Mouse (Mus musculus): ENCODE measurements at regions not wholly inside any gene's neighbourhood (a gene's known extent, or its start where the extent isn't known, plus 50 kb on each side); places are given as distances from the start of the nearest gene placed in this dataset.

- no peak for TF ChIP-seq CTCF (IDR thresholded peaks at IDR 0.05; ENCODE audit: low read depth)
- TF ChIP-seq EP300 (optimal IDR thresholded peaks at IDR 0.05), result no peak
Measured at GRCm38 (mm10) chr1:157022456-157023435, 83.3 kb upstream of the Ralgps2 start.

Data from stomach, postnatal 0 days (tissue).